ENCODE assay signal across 8 mouse cellular contexts in genomic region chr11:117826164-117826563, GRCm38 (mm10). TPM values are rescaled to one million over a fixed set of nuclear protein-coding genes. Genes with fewer than 3 reads are reported as not detected.
DNase-seq lines count a peak whose midpoint lies in the region; ATAC-seq and TF ChIP-seq lines count a peak whose summit lies in the region.

No protein-coding gene starts in this region.

- peak overlapping the region; percentile 92 for H3K4me2 ChIP-seq in limb, embryonic 15.5 days
- peak overlapping the region; percentile 74 for H3K4me2 ChIP-seq in stomach, embryonic 16.5 days (ENCODE audit: low read depth, low read length)

- H3K9ac ChIP-seq in limb, embryonic 15.5 days, result peak overlapping the region; percentile 44
- H3K9ac ChIP-seq in stomach, embryonic 16.5 days (ENCODE audit: low read length), result peak overlapping the region; percentile 77

- no peak for DNase-seq in testis, postnatal 14 days (ENCODE audit: low spot score)
- DNase-seq in fibroblast of lung, adult 2 months (ENCODE audit: low read depth), result peak; percentile 51
- DNase-seq in left cerebral cortex, adult 18-20 months (ENCODE audit: low spot score in 2 of 2), result no peak
- no peak for DNase-seq in frontal cortex, postnatal 14 days (ENCODE audit: low spot score in 2 of 2)
- DNase-seq in thymus, postnatal 0 days (ENCODE audit: low spot score), result no peak

- no peaks in the 10 kb centered on the region for H3K27me3 ChIP-seq in testis, adult 2 months (ENCODE audit: control insufficient read depth, insufficient read depth, low read length)
- no peaks in the 10 kb centered on the region for H3K27me3 ChIP-seq in limb, embryonic 15.5 days
- H3K27me3 ChIP-seq in stomach, embryonic 16.5 days (ENCODE audit: control insufficient read depth, insufficient read depth, low read length), result no peaks in the 10 kb centered on the region

- peak overlapping the region; percentile 41 for H3K4me3 ChIP-seq in testis, adult 2 months (ENCODE audit: control insufficient read depth, low read depth, low read length)
- peak overlapping the region; percentile 57 for H3K4me3 ChIP-seq in limb, embryonic 15.5 days
- H3K4me3 ChIP-seq in stomach, embryonic 16.5 days (replicated peaks; ENCODE audit: low read length), result peak overlapping the region; percentile 55

- no peaks in the 10 kb centered on the region for H3K9me3 ChIP-seq in limb, embryonic 15.5 days
- H3K9me3 ChIP-seq in stomach, embryonic 16.5 days (replicated peaks; ENCODE audit: control insufficient read depth, low read length), result no peaks in the 10 kb centered on the region

- no peak for TF ChIP-seq CTCF in testis, adult 2 months (IDR thresholded peaks at IDR 0.05; ENCODE audit: control insufficient read depth, insufficient read depth, insufficient replicate concordance, low read depth, low read length)

- H3K4me1 ChIP-seq in testis, adult 2 months (ENCODE audit: control insufficient read depth, insufficient read depth, low read length), result peaks cover 23% of the 10 kb centered on the region
- H3K4me1 ChIP-seq in limb, embryonic 15.5 days, result peaks cover 76% of the 10 kb centered on the region
- peaks cover 76% of the 10 kb centered on the region for H3K4me1 ChIP-seq in stomach, embryonic 16.5 days (ENCODE audit: control insufficient read depth, insufficient read depth, low read length)

- no peak for TF ChIP-seq POLR2A in testis, adult 2 months (IDR thresholded peaks at IDR 0.05; ENCODE audit: control insufficient read depth, low read depth, low read length)

- peak; percentile 16; the same call in 1 of the 2 replicates for ATAC-seq in limb, embryonic 15.5 days (ENCODE audit: insufficient number of reproducible peaks, low FRiP score, low TSS enrichment, low read depth)
- 0 out of 2 replicates have a peak, but pooled peaks have one; percentile 3 for ATAC-seq in stomach, embryonic 16.5 days (ENCODE audit: insufficient read depth, low FRiP score)

- 4% methylated on average over 5 of the region's 5 CpGs for WGBS in limb, embryonic 15.5 days
- 3% methylated on average over 5 of the region's 5 CpGs for WGBS in stomach, embryonic 16.5 days

- no peaks in the 10 kb centered on the region for H3K36me3 ChIP-seq in testis, adult 2 months (ENCODE audit: control insufficient read depth, insufficient read depth, low read length)
- peaks cover 7% of the 10 kb centered on the region for H3K36me3 ChIP-seq in limb, embryonic 15.5 days
- no peaks in the 10 kb centered on the region for H3K36me3 ChIP-seq in stomach, embryonic 16.5 days (ENCODE audit: control insufficient read depth, insufficient read depth, low read length)

- peak overlapping the region; percentile 73 for H3K27ac ChIP-seq in testis, adult 2 months (ENCODE audit: control insufficient read depth, insufficient read depth, low read depth, low read length)
- peak overlapping the region; percentile 92 for H3K27ac ChIP-seq in limb, embryonic 15.5 days
- peak overlapping the region; percentile 94 for H3K27ac ChIP-seq in stomach, embryonic 16.5 days (ENCODE audit: low read length)

RNA-seq across cellular contexts. Expression of gene Tk1, which starts 0.3 kb away (rescaled TPM):
- 4.8 and 5.8 TPM in 2 replicates for polyA plus RNA-seq in testis, adult 2 months (2012; rRNA removed)
- 119 and 134 TPM in 2 replicates for polyA plus RNA-seq in limb, embryonic 15.5 days (2015; fragmentation: Nextera tagmentation; extraction: Ambion mirVana)
- 120 and 128 TPM in 2 replicates for polyA plus RNA-seq in stomach, embryonic 16.5 days (2015; fragmentation: Nextera tagmentation; extraction: Ambion mirVana)
- total RNA-seq in left cerebral cortex, adult 18-20 months (2021), result under 1 TPM; 0.84 to 0.98 TPM
- 119 and 133 TPM in 2 replicates for polyA plus RNA-seq in thymus, postnatal 0 days (2015; fragmentation: Nextera tagmentation; extraction: Ambion mirVana)

RNA-seq across cellular contexts. Expression of gene Afmid, which starts 0.4 kb away (rescaled TPM):
- 4.0 and 5.7 TPM in 2 replicates for polyA plus RNA-seq in testis, adult 2 months (2012; rRNA removed)
- polyA plus RNA-seq in limb, embryonic 15.5 days (2015; fragmentation: Nextera tagmentation; extraction: Ambion mirVana), result 4.6 and 4.9 TPM in 2 replicates
- polyA plus RNA-seq in stomach, embryonic 16.5 days (2015; fragmentation: Nextera tagmentation; extraction: Ambion mirVana), result 6.8 and 8.5 TPM in 2 replicates
- 1 to 10 TPM; 4.1 to 6.3 TPM for total RNA-seq in left cerebral cortex, adult 18-20 months (2021)
- 6.5 and 6.9 TPM in 2 replicates for polyA plus RNA-seq in thymus, postnatal 0 days (2015; fragmentation: Nextera tagmentation; extraction: Ambion mirVana)

RNA-seq across cellular contexts. Expression of gene Gm20708, which starts 16.7 kb away (rescaled TPM):
- 1.0 TPM in 1 of 2 replicates, not detected in the other for polyA plus RNA-seq in testis, adult 2 months (2012; rRNA removed)
- polyA plus RNA-seq in limb, embryonic 15.5 days (2015; fragmentation: Nextera tagmentation; extraction: Ambion mirVana), result 0.50 and 0.71 TPM in 2 replicates
- polyA plus RNA-seq in stomach, embryonic 16.5 days (2015; fragmentation: Nextera tagmentation; extraction: Ambion mirVana), result 0.16 and 0.68 TPM in 2 replicates
- 1 to 10 TPM in 1 of 2 experiments, under 1 TPM in 1; 0.86 to 2.6 TPM for total RNA-seq in left cerebral cortex, adult 18-20 months (2021)
- 0.13 and 0.48 TPM in 2 replicates for polyA plus RNA-seq in thymus, postnatal 0 days (2015; fragmentation: Nextera tagmentation; extraction: Ambion mirVana)

RNA-seq across cellular contexts. Expression of gene Syngr2, which starts 16.7 kb away (rescaled TPM):
- 21.3 and 32.5 TPM in 2 replicates for polyA plus RNA-seq in testis, adult 2 months (2012; rRNA removed)
- 74.0 and 85.6 TPM in 2 replicates for polyA plus RNA-seq in limb, embryonic 15.5 days (2015; fragmentation: Nextera tagmentation; extraction: Ambion mirVana)
- 129 and 157 TPM in 2 replicates for polyA plus RNA-seq in stomach, embryonic 16.5 days (2015; fragmentation: Nextera tagmentation; extraction: Ambion mirVana)
- total RNA-seq in left cerebral cortex, adult 18-20 months (2021), result 10 to 100 TPM in 1 of 2 experiments, 1 to 10 TPM in 1; 9.3 to 15.8 TPM
- 100.0 and 116 TPM in 2 replicates for polyA plus RNA-seq in thymus, postnatal 0 days (2015; fragmentation: Nextera tagmentation; extraction: Ambion mirVana)

RNA-seq across cellular contexts. Expression of gene Birc5, which starts 22.9 kb away (rescaled TPM):
- 46.1 and 46.3 TPM in 2 replicates for polyA plus RNA-seq in testis, adult 2 months (2012; rRNA removed)
- polyA plus RNA-seq in limb, embryonic 15.5 days (2015; fragmentation: Nextera tagmentation; extraction: Ambion mirVana), result 240 and 254 TPM in 2 replicates
- 230 and 247 TPM in 2 replicates for polyA plus RNA-seq in stomach, embryonic 16.5 days (2015; fragmentation: Nextera tagmentation; extraction: Ambion mirVana)
- under 1 TPM; 0.65 to 0.87 TPM for total RNA-seq in left cerebral cortex, adult 18-20 months (2021)
- 457 and 480 TPM in 2 replicates for polyA plus RNA-seq in thymus, postnatal 0 days (2015; fragmentation: Nextera tagmentation; extraction: Ambion mirVana)

Comparison
In these comparisons a context has a peak if more than half of its experiments do, and no peak if none do; other contexts are left out.
1. RNA of gene Tk1, which starts 0.3 kb away (polyA plus RNA-seq): 119 to 133 TPM in thymus, postnatal 0 days, 120 to 128 TPM in stomach, embryonic 16.5 days and 119 to 134 TPM in limb, embryonic 15.5 days; 4.8 to 5.8 TPM in testis, adult 2 months; every median in the first group is over 10 times any median in the second.
2. Peak in every context shown above with its lines, with median percentiles within 50 percentile points of each other: H3K27ac ChIP-seq and H3K4me3 ChIP-seq.